Mouse (Mus musculus) liver, embryonic 15.5 days (tissue): ENCODE measurements around the gene Dcaf8. TPM values are rescaled to one million over a fixed set of nuclear protein-coding genes. Genes with fewer than 3 reads are reported as not detected.
A peak's percentile ranks its signal among the peaks of the same experiment; 100 is the strongest.

Experiments used
- ATAC-seq: fragments of 200-750 bp; cut with Nextera tagmentation; 2 replicates; pipeline ENCODE4 v1.8.0; 2017; ENCODE audit warnings: moderate number of reproducible peaks, mild to moderate bottlenecking, moderate library complexity; ENCODE audit not compliant: insufficient read depth
- H3K27ac ChIP-seq: fragments of 300-500 bp; sonication (generic); replicated peaks from 2 replicates; pipeline ENCODE4 v1.5.1; 2015; ENCODE audit warnings: mild to moderate bottlenecking, inconsistent platforms
- H3K27me3 ChIP-seq: fragments of 300-500 bp; sonication (generic); 2 replicates; pipeline ENCODE4 v1.6.1; 2015; ENCODE audit warnings: mild to moderate bottlenecking, inconsistent platforms
- H3K36me3 ChIP-seq: fragments of 300-500 bp; sonication (generic); replicated peaks from 2 replicates; pipeline ENCODE4 v1.6.1; 2015; ENCODE audit warnings: moderate library complexity, mild to moderate bottlenecking, inconsistent platforms
- H3K4me1 ChIP-seq: fragments of 300-500 bp; sonication (generic); replicated peaks from 2 replicates; pipeline ENCODE4 v1.6.1; 2015; ENCODE audit warnings: inconsistent platforms
- H3K4me2 ChIP-seq: fragments of 300-500 bp; sonication (generic); 2 replicates; pipeline ENCODE4 v1.6.1; 2015; ENCODE audit warnings: moderate library complexity, mild to moderate bottlenecking, inconsistent platforms
- H3K4me3 ChIP-seq: fragments of 300-500 bp; sonication (generic); replicated peaks from 2 replicates; pipeline ENCODE4 v1.5.1; 2015; ENCODE audit warnings: mild to moderate bottlenecking, inconsistent platforms
- H3K9ac ChIP-seq: fragments of 300-500 bp; sonication (generic); 2 replicates; pipeline ENCODE4 v1.6.1; 2015; ENCODE audit warnings: moderate library complexity, mild to moderate bottlenecking, inconsistent platforms
- H3K9me3 ChIP-seq: fragments of 300-500 bp; sonication (generic); replicated peaks from 2 replicates; pipeline ENCODE4 v1.6.1; 2016; ENCODE audit warnings: inconsistent platforms
- WGBS: fragments of 180-500 bp; shearing (Covaris S2); methylation state at CpG from one replicate; pipeline ENCODE4 v1.1.7; 2015; ENCODE audit warnings: mixed read lengths; ENCODE audit not compliant: insufficient replicate concordance; 5-methylcytosine and 5-hydroxymethylcytosine counted together
- polyA plus RNA-seq: library from polyadenylated mRNA; unstranded; fragments of >200 nt; fragmentation: Nextera tagmentation; extraction: Ambion mirVana; gene quantifications from 2 replicates; pipeline ENCODE4 v1.2.1, GENCODE M21; 2015

The Dcaf8 gene
- polyA plus RNA-seq, 1 experiment from 2014 or later, result 55.3 TPM

DNA sequence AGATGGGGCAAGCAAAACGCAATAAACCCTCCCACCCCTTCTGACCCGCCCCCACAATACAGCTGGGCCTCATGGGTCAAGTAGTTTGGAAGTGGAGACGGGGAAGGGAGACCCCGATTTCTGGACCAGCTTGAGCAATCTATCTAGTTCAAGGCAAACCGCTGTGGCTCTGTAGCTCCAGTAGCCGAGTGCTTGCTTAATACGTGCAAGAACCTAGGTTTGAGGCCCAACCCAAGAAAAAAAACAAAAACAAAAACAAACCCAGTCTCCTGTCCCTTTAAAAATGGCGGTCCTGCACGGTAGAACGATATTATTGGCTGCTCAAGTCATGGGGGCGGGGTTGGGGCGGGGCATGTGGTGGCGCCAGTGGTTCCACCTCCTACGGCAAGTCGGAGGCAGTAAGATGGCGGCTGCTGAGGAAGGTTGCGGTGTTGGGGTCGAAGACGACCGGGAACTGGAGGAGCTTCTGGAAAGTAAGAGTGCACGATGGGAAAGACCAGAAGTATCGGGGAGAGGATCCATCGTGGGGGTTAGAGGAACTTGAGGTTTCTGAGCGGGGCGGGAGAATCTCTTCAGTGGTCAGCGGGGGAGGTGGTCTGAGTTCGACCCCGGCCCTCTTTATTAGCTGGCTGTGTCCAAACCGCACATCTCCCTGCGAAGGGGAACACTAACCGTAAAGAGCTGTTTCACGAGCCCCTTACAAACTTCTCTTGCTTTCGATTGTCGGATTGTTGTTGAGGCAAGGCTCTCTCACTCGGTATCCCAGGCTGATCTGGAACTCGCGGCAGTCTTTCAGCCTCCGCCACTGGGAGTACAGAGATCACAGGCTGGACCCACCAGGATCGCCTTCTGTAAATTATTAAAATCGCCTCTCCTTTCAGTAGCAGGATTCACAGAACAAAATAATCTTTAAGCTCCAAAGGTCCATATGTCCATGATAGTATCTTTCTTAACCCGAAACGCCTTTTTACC is 21.2 kb upstream of the Dcaf8 start, which contains the start of gene Pex19:
Gene Pex19 (plus strand): TSS at position 380 of the 972 bp plus-strand sequence.
- WGBS, result under 1% methylated on average over 42 of the region's 42 CpGs
- peak; percentile 96 for ATAC-seq
- Histone ChIP-seq H3K36me3 (peaks cover 48% of the 10 kb centered on the region), H3K4me3 (peak within 1 kb of the TSS; percentile 79), H3K4me1 (peaks cover 17% of the 10 kb centered on the region), H3K27ac (peak within 1 kb of the TSS; percentile 64; the same call in 1 of the 2 replicates), H3K27me3 (no peaks in the 10 kb centered on the region), H3K9me3 (no peaks in the 10 kb centered on the region), H3K9ac (peak within 1 kb of the TSS; percentile 77), H3K4me2 (peak within 1 kb of the TSS; percentile 79)

DNA sequence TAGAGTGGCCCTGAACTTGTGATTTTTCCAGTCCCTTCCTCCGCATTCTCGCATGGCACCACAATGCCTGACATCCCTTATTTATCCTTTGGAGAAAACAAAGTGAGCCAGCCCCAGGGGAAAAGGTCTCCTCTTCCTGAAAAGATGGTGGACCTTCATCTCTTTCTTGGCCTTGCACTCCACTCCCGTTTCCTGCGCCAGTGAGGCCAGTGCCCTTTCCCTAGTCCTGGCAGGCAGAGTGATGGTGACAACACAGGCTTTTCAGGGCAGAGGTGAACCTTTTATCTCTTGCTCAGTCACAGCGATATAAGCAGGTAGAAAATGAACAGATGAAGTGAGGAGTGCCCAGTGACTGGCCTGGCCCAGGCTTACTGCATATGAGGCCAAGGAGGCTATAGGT is 20.4 kb upstream of the Dcaf8 start:
- Histone ChIP-seq H3K9ac (peak overlapping the region; percentile 77), H3K4me2 (peak overlapping the region; percentile 79), H3K4me3 (peak overlapping the region; percentile 79), H3K4me1 (peaks cover 17% of the 10 kb centered on the region), H3K9me3 (no peaks in the 10 kb centered on the region), H3K27ac (peak overlapping the region; percentile 64; the same call in 1 of the 2 replicates), H3K27me3 (no peaks in the 10 kb centered on the region), H3K36me3 (peaks cover 49% of the 10 kb centered on the region)
- WGBS, result 45% methylated on average over 5 of the region's 5 CpGs
- ATAC-seq, result no peak

DNA sequence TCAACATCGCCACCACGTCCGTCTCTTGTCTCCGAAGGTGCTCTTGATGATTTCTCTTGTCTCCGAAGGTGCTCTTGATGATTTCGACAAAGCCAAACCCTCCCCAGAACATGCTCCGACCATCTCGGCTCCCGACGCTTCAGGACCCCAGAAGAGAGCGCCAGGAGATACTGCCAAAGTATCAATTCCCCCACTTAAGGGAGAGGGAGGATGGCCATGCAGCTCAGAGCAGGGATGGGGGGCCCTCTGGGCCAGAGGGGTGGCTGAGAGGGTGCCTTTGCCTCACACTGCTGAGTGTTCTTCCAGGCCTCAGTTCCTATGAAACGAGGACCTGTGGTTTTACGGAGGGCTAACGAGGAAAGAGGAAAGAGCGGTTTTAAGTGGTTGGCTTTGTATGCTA is 19.3 kb upstream of the Dcaf8 start:
- WGBS, result 88% methylated on average over 15 of the region's 15 CpGs
- H3K4me1 ChIP-seq, result peaks cover 17% of the 10 kb centered on the region
- peaks cover 51% of the 10 kb centered on the region for H3K36me3 ChIP-seq
- H3K4me3 ChIP-seq, result no peak overlapping the region
- no peak for ATAC-seq
- H3K9me3 ChIP-seq, result no peaks in the 10 kb centered on the region
- H3K9ac ChIP-seq, result no peak overlapping the region
- H3K27ac ChIP-seq, result no peak overlapping the region
- no peaks in the 10 kb centered on the region for H3K27me3 ChIP-seq
- H3K4me2 ChIP-seq, result no peak overlapping the region

DNA sequence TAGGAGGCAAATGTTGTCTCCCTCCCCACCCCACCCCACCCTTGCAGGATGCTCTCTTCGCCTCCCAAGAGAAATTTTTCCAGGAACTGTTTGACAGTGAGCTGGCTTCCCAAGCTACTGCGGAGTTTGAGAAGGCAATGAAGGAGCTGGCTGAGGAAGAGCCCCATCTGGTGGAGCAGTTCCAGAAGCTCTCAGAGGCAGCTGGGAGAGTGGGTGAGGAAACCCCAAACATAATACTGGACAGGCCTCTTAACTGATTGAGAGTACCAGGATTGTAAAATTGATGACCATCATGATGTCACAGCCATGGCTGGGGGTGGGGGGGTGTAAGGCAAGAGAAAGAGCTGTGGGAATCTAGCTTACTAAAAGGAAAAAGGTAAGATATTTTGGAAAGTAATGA is 18.8 kb upstream of the Dcaf8 start:
- no peaks in the 10 kb centered on the region for H3K9me3 ChIP-seq
- H3K27me3 ChIP-seq, result no peaks in the 10 kb centered on the region
- peaks cover 17% of the 10 kb centered on the region for H3K4me1 ChIP-seq
- no peak overlapping the region for H3K4me3 ChIP-seq
- no peak overlapping the region for H3K27ac ChIP-seq
- 86% methylated on average over 2 of the region's 2 CpGs for WGBS
- no peak overlapping the region for H3K9ac ChIP-seq
- no peak overlapping the region for H3K4me2 ChIP-seq
- no peak for ATAC-seq
- H3K36me3 ChIP-seq, result peaks cover 54% of the 10 kb centered on the region

DNA sequence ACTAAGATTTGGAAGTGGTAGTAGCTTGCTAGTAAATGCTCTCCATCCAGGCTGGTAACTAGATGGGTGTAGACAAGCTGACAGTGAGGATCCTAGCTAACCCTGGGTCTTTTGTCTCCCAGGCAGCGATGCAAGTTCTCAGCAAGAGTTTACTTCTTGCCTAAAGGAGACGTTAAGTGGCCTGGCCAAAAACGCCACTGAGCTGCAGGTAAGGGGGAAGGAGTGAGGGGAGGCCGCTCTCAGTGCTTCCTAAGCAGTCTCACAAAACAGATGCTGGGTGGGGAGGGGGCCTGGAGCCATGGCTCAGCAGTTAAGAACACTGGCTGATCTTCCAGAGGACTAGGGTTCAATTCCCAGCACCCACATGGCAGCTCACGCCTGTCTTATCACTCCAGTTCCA is 18.1 kb upstream of the Dcaf8 start:
- peaks cover 17% of the 10 kb centered on the region for H3K4me1 ChIP-seq
- no peak overlapping the region for H3K27ac ChIP-seq
- WGBS, result 87% methylated on average over 5 of the region's 5 CpGs
- no peak overlapping the region for H3K4me2 ChIP-seq
- H3K4me3 ChIP-seq, result no peak overlapping the region
- H3K9ac ChIP-seq, result no peak overlapping the region
- no peak for ATAC-seq
- no peaks in the 10 kb centered on the region for H3K27me3 ChIP-seq
- no peaks in the 10 kb centered on the region for H3K9me3 ChIP-seq
- peaks cover 61% of the 10 kb centered on the region for H3K36me3 ChIP-seq

DNA sequence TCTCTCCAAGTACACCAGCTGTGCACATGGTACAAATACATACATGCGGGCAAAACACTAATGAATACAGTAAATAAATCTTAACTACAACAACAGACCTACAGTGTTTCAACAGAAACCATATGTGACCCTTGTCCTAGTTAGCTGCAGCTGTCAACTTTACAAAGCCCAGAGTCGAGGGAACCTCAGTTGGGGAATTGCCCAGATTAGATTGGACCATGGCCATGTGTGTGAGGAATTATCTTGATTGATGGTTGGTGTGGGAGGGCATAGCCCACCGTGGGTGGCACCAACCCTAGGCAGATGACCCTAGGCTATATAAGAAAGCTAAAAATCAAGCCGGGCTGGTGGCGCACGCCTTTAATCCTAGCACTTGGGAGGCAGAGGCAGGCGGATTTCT is 15.6 kb upstream of the Dcaf8 start:
- H3K4me1 ChIP-seq, result peaks cover 7% of the 10 kb centered on the region
- no peaks in the 10 kb centered on the region for H3K27me3 ChIP-seq
- H3K4me3 ChIP-seq, result no peak overlapping the region
- H3K9ac ChIP-seq, result no peak overlapping the region
- H3K4me2 ChIP-seq, result no peak overlapping the region
- no peak for ATAC-seq
- H3K36me3 ChIP-seq, result peaks cover 66% of the 10 kb centered on the region
- H3K9me3 ChIP-seq, result no peaks in the 10 kb centered on the region
- H3K27ac ChIP-seq, result no peak overlapping the region
- 80% methylated on average over 7 of the region's 7 CpGs for WGBS

DNA sequence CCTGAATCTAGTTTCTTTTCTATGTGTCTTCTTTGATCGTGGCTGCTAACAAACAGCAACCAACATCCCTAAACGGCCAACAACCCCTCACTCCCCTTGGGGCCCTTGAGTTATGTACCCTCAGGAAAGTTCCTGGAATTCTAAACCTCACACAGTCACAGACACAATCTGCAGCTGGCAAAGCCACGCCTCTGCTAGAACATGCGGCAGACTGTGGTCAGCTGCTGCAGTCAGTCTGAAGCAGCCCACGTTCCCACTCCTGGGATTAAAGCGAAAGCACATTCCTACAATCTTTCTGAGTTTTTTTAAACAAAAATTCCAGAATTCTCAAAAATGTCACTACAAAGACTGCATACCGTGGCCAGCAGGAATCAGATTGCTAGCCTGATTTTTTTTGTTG is 14.3 kb upstream of the Dcaf8 start:
- Histone ChIP-seq H3K36me3 (peaks cover 65% of the 10 kb centered on the region), H3K4me3 (no peak overlapping the region), H3K9me3 (no peaks in the 10 kb centered on the region), H3K4me2 (no peak overlapping the region), H3K27me3 (no peaks in the 10 kb centered on the region), H3K27ac (no peak overlapping the region), H3K4me1 (no peaks in the 10 kb centered on the region), H3K9ac (no peak overlapping the region)
- no peak for ATAC-seq
- WGBS, result 69% methylated on average over 7 of the region's 7 CpGs

DNA sequence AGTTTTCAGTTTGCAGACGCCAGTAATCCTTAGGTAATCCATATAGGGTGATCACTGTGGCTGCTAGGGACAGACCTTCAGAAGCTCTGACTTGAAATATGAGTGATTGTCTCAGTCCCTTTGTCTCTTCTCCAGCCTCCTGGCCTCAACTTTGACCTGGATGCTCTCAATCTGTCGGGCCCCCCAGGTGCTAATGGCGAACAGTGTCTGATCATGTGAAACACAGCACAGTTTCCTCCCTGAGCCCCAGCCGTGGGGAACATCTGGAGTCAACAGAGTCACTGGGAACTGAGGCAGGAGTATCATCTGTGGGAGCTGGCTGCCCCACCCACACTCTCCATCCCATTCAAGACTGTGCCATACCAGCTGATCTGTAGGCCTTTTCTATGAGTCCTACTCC is 13.8 kb upstream of the Dcaf8 start:
- Histone ChIP-seq H3K4me3 (no peak overlapping the region), H3K27ac (no peak overlapping the region)
- 65% methylated on average over 4 of the region's 4 CpGs for WGBS

DNA sequence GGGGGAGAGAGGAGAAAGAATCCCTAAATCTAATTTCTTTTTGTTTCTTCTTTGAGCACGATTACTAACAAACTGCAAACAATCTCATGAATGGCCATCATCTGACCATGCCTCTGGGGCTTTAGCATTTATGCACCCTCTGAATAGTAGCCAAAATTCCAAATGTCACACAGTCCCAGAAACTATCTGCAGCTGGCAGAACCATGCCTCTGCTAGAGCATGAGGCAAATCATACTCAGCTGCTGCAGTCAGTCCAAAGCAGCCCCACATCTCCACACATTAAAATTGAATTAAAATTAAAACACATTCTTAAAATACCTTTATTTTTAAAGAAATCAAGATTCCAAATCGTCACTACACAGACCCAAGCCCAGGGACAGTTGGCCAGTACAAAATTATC is 7.7 kb upstream of the Dcaf8 start:
- Histone ChIP-seq H3K4me2 (no peak overlapping the region), H3K4me3 (no peak overlapping the region), H3K36me3 (peaks cover 1% of the 10 kb centered on the region; the same call in 1 of the 2 replicates), H3K9ac (no peak overlapping the region), H3K27ac (no peak overlapping the region), H3K27me3 (no peaks in the 10 kb centered on the region), H3K4me1 (no peaks in the 10 kb centered on the region), H3K9me3 (no peaks in the 10 kb centered on the region)
- 65% methylated on average over 2 of the region's 2 CpGs for WGBS
- ATAC-seq, result no peak

More for the DNA sequence above, 13.8 kb upstream of the Dcaf8 start:
- Histone ChIP-seq H3K9ac (no peak overlapping the region), H3K4me2 (no peak overlapping the region), H3K27me3 (no peaks in the 10 kb centered on the region), H3K9me3 (no peaks in the 10 kb centered on the region), H3K4me1 (no peaks in the 10 kb centered on the region), H3K36me3 (peaks cover 60% of the 10 kb centered on the region)
- ATAC-seq, result no peak

DNA sequence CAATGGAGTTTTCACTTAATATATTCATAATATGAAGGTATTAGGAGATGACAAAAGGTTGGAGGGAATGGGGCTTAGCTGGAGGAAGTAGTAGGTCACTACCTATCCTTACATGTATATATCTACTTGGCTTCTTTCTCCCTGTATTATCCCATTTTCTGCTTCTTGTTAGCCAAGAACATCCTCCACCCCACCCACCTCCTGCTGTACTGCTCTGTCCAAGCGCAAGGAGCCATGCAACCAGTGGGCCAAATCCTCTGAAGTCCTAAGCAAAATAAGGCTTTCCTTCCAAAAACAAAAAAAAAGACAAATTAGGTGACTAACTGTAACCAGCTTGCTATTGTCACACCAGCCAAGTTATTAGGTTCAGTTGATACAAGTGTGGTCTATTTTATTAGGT is 7.1 kb upstream of the Dcaf8 start:
- no peak overlapping the region for H3K4me2 ChIP-seq
- no peak for ATAC-seq
- H3K4me1 ChIP-seq, result no peaks in the 10 kb centered on the region
- no peaks in the 10 kb centered on the region for H3K27me3 ChIP-seq
- H3K27ac ChIP-seq, result no peak overlapping the region
- H3K4me3 ChIP-seq, result no peak overlapping the region
- H3K9ac ChIP-seq, result no peak overlapping the region
- no peaks in the 10 kb centered on the region for H3K36me3 ChIP-seq
- WGBS, result 80% methylated on average over 1 of the region's 1 CpGs
- no peaks in the 10 kb centered on the region for H3K9me3 ChIP-seq

DNA sequence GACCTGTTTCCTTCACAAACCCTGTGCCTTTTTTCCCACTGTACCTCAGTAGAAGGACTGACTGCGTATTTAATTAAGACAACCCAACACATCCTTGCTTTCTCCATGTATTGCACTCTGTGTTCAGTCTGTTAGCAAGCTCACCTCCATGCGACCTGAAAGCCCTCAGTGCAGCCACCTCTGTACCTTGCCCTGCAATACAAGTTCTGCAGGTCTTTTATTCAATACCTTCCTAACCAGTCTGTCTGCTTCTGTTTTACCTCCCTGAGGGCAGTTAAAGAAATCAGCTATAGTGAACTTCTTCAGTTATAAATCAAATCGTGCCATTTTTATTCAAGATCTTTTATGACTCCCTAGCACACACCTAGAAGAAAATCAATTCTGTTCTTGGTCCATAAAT is 6.4 kb upstream of the Dcaf8 start:
- Histone ChIP-seq H3K36me3 (no peaks in the 10 kb centered on the region), H3K27me3 (no peaks in the 10 kb centered on the region), H3K27ac (no peak overlapping the region), H3K4me1 (no peaks in the 10 kb centered on the region), H3K9me3 (no peaks in the 10 kb centered on the region), H3K9ac (no peak overlapping the region), H3K4me2 (no peak overlapping the region), H3K4me3 (no peak overlapping the region)
- ATAC-seq, result no peak
- 67% methylated on average over 3 of the region's 3 CpGs for WGBS
